Mouse (Mus musculus) frontal cortex, postnatal 25 days (tissue): Measurements from ENCODE around the gene Ccdc14.
A peak's percentile ranks its signal among the peaks of the same experiment; 100 is the strongest.
"Not testable (repeated sequence)": the region's sequence is repeated elsewhere in the genome, so short reads cannot be mapped to it uniquely, and the experiment has no call there.

Experiments
- DNase-seq, 2 experiments: peaks; one replicate each; pipeline ENCODE4 v3.0.0; 2022; ENCODE audit warnings: low spot score in 2 of 2

Gene Ccdc14

GRCm38 (mm10) chr16:34706487-34706946, 16.1 kb downstream of the Ccdc14 start:
- DNase-seq, result no peak

DNA sequence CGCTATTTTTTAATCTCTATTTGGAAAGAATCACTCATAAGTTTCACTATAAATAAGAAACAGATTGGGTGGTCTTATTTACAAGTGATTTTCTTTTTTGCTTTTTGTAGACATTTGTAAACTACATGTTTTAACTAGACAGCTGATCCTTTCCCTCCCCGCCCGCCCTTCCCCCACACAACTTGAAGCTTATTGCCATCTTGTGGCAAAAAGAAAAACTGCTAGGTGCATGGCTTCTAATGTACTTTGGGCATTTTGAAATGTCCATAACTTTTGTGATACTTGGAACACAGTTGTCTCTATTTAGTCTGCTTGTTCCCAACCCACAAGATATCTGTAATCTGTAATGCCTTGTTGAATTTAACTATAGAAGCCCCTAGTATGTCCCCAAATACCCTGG, 21.1 kb downstream of the Ccdc14 start:
- no peak for DNase-seq

DNA sequence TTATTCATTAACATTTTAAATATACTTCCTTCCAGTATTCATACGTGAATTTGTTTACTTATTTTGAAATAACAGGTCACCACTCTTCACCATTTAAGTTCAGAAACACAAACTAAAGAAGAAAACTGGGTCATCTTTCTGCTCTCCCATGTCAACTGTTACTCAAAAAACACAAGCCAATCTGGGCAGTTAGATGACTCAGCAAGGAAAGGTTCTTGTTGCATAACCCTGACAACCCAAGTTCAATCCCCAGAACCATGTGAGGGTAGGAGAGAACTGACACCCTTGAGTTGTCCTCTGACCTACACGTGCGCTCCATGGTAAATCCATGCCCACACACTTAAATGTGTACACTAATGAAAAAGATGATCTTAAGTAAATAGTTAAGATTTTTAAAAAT, 34.7 kb downstream of the Ccdc14 start:
- DNase-seq, result no peak

GRCm38 (mm10) chr16:34728610-34729009, 38.2 kb downstream of the Ccdc14 start:
- DNase-seq, result not testable (repeated sequence)

- no peak for DNase-seq
These were observed 39.0 kb downstream of the Ccdc14 start for GRCm38 (mm10) chr16:34729371-34729770.

DNA sequence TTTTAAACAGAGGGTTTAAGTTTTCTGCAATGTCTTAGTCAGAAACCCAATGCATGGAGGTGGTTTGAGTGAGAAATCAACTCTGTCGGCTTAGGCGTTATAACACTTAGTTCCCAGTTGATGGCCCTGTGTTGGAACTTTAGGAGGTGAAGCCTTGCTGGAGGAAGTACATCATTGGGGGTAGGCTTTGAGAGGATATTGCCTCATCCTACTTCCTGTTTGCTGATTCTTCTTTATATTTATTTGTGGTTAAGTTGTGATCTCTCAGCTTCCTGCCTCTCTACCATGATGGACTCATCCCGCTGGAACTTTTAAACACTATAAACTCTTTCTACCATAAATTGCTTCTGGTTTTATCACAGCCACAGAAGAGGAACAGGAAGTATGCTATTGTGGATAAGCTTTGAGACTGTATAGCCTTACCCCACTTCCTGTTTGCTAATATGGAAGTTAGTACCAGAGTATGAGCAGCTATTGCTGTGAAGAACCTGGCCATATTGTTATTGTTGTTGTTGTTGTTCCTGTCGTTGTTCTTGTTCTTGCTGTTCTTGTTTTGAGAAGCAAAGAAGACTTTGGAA, 48.3 kb downstream of the Ccdc14 start:
- DNase-seq, result no peak

- no peak for DNase-seq
These were observed 52.5 kb downstream of the Ccdc14 start for GRCm38 (mm10) chr16:34742930-34743329.

GRCm38 (mm10) chr16:34745065-34745585, 54.7 kb downstream of the Ccdc14 start, which contains the start of gene Mylk:
Mylk (plus strand) TSS chr16:34745210.
- DNase-seq, result peak; percentile 12 to 20

GRCm38 (mm10) chr16:34748081-34748720, 57.8 kb downstream of the Ccdc14 start:
- no peak for DNase-seq

GRCm38 (mm10) chr16:34749536-34749935, 59.1 kb downstream of the Ccdc14 start:
- DNase-seq, result no peak

GRCm38 (mm10) chr16:34752026-34752425, 61.6 kb downstream of the Ccdc14 start:
- DNase-seq, result no peak

- DNase-seq, result no peak
These were observed 62.6 kb downstream of the Ccdc14 start for GRCm38 (mm10) chr16:34752977-34753376.

GRCm38 (mm10) chr16:34756991-34757390, 66.6 kb downstream of the Ccdc14 start:
- no peak for DNase-seq

GRCm38 (mm10) chr16:34758205-34758604, 67.8 kb downstream of the Ccdc14 start:
- no peak for DNase-seq

DNA sequence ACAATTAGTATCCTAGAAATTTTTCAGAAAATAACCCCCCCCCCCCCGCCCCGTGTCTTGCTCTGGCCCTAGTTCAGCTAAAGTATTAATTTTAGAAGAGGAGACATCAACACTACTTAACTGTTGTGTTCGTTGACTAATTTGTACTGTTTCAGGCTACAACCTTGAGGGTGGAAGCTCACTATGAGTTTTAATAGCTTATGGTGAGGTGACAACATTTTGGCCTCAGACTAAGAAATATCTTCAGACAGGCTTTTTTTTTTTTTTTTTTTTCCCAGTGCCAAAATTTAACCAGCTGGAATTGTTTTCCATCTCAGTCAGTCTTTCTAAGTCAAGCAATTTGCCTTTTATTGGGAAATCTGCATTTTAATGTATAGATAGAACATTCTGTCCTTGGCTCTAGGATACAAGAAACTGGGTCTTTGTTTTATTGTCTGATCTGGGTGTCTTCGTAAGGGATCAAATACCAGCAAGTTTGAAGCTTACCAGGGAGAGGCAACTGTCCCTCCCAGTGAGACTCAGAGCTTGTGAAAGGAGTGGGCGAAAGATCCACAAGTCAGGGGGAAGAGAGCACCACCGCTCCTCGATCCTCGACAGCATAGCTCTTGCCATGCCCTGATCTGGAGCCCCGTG, 73.7 kb downstream of the Ccdc14 start:
- no peak for DNase-seq

GRCm38 (mm10) chr16:34765666-34766065, 75.2 kb downstream of the Ccdc14 start:
- no peak for DNase-seq

- DNase-seq, result no peak
These were observed 75.8 kb downstream of the Ccdc14 start for GRCm38 (mm10) chr16:34766193-34766592.

- DNase-seq, result no peak
These were observed 77.0 kb downstream of the Ccdc14 start for GRCm38 (mm10) chr16:34767443-34767842.

- DNase-seq, result no peak
These were observed 78.0 kb downstream of the Ccdc14 start for GRCm38 (mm10) chr16:34768436-34768835.

DNA sequence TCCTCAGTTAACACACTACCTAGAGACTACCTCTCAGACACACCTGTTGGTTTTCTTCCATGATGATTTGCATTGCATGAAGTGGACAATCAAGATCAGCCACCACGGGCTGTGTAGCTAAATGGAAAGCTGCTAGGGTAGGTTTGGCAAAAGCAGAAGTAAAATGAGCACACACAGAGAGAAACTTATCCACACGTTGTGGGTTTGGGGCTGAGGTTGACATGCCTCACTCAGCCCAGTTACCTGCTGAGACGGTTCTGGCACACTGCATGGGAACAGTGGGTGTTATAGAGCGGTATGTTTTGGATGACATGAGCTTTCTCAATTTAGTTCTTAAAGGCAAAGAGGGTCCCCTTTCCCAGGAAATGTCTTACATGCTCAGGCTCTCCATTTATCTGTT, 79.7 kb downstream of the Ccdc14 start:
- DNase-seq, result no peak

DNA sequence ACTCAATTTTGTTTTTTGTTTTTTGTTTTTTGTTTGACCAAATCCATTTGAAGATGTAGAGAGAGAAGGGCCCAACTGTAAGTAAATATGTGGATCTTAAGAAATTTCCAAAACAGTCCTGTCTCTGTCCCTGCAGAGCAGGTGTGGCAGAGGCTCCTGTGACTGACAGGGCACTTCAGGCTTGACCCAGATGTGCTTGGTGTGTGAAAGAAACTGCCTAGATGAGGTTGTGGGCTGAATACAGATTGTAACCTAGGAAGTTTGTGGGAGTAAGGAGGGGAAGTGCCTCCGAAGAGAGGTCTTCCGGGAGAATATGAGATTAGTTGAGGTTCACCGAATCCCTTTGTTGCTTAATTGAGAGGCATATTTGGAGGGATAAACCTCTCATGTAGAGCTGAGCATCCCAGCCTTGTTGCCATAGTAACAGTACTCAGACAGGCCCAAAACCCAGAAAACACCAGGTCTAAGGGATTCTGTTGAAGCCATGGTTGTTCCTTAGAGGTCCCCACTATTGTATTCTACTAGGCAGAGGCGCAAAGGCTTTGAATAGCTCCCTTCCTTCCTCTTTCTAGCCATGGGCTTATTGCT, 82.1 kb downstream of the Ccdc14 start:
- no peak for DNase-seq
